Mouse (Mus musculus) lung, embryonic 14.5 days (tissue): Measurements from ENCODE around the gene Lrpprc. TPM values are rescaled to one million over a fixed set of nuclear protein-coding genes. Genes with fewer than 3 reads are reported as not detected.

Experiments used
- ATAC-seq: fragments of 200-750 bp; cut with Nextera tagmentation; 2 replicates; pipeline ENCODE4 v1.8.0; 2017; ENCODE audit warnings: mild to moderate bottlenecking, moderate TSS enrichment, moderate library complexity; ENCODE audit not compliant: insufficient read depth
- DNase-seq: peaks from one replicate; pipeline ENCODE4 v3.0.0-alpha.2; 2015
- H3K27ac ChIP-seq: fragments of 300-500 bp; sonication (generic); 2 replicates; pipeline ENCODE4 v1.5.1; 2014; ENCODE audit warnings: low read depth, mild to moderate bottlenecking, moderate library complexity
- H3K27me3 ChIP-seq: fragments of 300-500 bp; sonication (generic); 2 replicates; pipeline ENCODE4 v1.6.1; 2014; ENCODE audit warnings: low read length, control low read depth; ENCODE audit not compliant: insufficient read depth
- H3K36me3 ChIP-seq: fragments of 300-500 bp; sonication (generic); 2 replicates; pipeline ENCODE4 v1.6.1; 2014; ENCODE audit warnings: control low read depth; ENCODE audit not compliant: insufficient read depth
- H3K4me1 ChIP-seq: fragments of 300-500 bp; sonication (generic); 2 replicates; pipeline ENCODE4 v1.6.1; 2014; ENCODE audit warnings: antibody characterized with exemption, control low read depth; ENCODE audit not compliant: insufficient read depth
- H3K4me2 ChIP-seq: fragments of 300-500 bp; sonication (generic); 2 replicates; pipeline ENCODE4 v1.6.1; 2014; ENCODE audit warnings: mild to moderate bottlenecking
- H3K4me3 ChIP-seq: fragments of 300-500 bp; sonication (generic); 2 replicates; pipeline ENCODE4 v1.5.1; 2014; ENCODE audit warnings: low read depth, low read length
- H3K9ac ChIP-seq: fragments of 300-500 bp; sonication (generic); 2 replicates; pipeline ENCODE4 v1.6.1; 2014
- H3K9me3 ChIP-seq: fragments of 300-500 bp; sonication (generic); 2 replicates; pipeline ENCODE4 v1.6.1; 2016; ENCODE audit warnings: low read depth, low read length, control low read depth
- CTCF ChIP-seq: IDR thresholded peaks from 2 replicates; pipeline ENCODE4 v1.5.1; 2016; ENCODE audit warnings: antibody characterized with exemption, low read depth
- WGBS: fragments of 180-500 bp; shearing (Covaris S2); extraction: QIAGEN DNeasy Blood & Tissue Kit; methylation state at CpG from one replicate; pipeline ENCODE4 v1.1.7; 2014; 5-methylcytosine and 5-hydroxymethylcytosine counted together
- polyA plus RNA-seq: library from polyadenylated mRNA; unstranded; fragments of >200 nt; fragmentation: Nextera tagmentation; extraction: Ambion mirVana; gene quantifications from 2 replicates; pipeline ENCODE4 v1.2.1, GENCODE M21; 2014

The Lrpprc gene
- polyA plus RNA-seq, 1 experiment from 2014 or later: 48.6 TPM

DNA sequence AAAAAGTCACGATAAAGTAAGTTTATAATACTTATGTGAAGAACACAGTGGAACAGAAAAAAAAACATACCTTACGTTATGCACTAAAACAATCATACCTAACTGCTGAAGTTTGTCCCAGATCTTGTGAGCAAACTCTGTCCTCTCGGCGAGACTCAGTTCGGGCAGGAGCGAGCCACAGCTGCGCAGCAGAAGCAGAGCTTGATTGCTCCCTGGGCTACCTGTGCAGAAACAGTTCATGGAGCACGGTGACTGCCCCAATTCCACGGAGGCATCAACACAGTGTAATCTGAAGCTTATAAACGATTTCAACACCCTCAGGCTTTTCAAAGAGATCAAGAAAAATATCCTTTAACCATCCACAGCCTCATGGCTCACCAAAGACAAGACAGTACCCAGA lies 15.3 kb downstream of the Lrpprc start:
- Histone ChIP-seq H3K9ac (no peak overlapping the region), H3K36me3 (peaks cover 34% of the 10 kb centered on the region)
- no peak for TF ChIP-seq CTCF

DNA sequence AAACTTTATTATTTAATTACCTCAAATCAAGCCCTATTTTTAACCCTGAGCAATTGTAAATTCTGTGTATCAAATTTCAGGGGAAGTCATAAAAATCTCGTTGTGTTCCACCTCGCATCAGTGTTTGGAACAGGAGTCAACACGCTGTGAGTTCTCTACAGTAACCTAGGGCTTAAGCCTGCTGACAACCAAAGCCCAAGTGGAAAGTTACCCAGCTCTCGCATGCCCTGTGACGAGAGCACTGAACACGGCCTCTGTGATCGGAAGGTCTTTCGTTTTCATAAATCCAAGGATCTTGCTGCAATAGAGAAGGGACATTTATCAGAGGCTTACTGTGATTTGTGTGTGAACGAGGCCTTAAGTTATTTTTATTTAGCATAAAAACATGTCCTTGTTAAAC lies 18.7 kb downstream of the Lrpprc start:
- TF ChIP-seq CTCF: no peak
- ATAC-seq: no peak
- Histone ChIP-seq H3K9ac (no peak overlapping the region), H3K4me1 (no peaks in the 10 kb centered on the region), H3K27ac (no peak overlapping the region), H3K36me3 (peaks cover 61% of the 10 kb centered on the region), H3K4me2 (no peak overlapping the region), H3K27me3 (no peaks in the 10 kb centered on the region), H3K9me3 (no peaks in the 10 kb centered on the region), H3K4me3 (no peak overlapping the region)
- no peak for DNase-seq
- 93% methylated on average over 9 of the region's 9 CpGs for WGBS

More for the DNA sequence above, 15.3 kb downstream of the Lrpprc start:
- Histone ChIP-seq H3K27me3 (no peaks in the 10 kb centered on the region), H3K4me2 (no peak overlapping the region), H3K4me3 (no peak overlapping the region), H3K9me3 (no peaks in the 10 kb centered on the region), H3K27ac (no peak overlapping the region), H3K4me1 (no peaks in the 10 kb centered on the region)
- 88% methylated on average over 10 of the region's 10 CpGs for WGBS
- DNase-seq: no peak
- no peak for ATAC-seq

DNA sequence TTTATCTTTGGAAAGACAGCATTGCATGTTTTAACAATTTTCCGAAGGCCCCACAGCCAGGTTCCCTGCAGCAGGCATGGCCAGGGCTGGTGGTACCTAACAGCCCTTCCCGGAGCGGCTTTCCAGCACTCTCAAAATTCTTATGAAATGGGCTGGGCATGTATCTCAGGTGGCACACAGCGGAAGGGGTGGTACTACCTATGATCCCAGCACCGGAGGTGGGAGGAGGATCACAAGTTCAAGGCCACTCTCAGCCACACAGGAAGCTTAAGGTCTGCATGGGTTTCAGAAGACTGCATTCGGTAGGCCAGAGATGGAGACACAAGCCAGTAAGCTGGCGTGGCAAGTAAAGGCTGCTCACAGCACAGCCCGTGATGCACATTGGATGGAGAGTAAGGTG lies 31.6 kb downstream of the Lrpprc start:
- H3K27me3 ChIP-seq: no peaks in the 10 kb centered on the region
- no peak for TF ChIP-seq CTCF
- 81% methylated on average over 8 of the region's 8 CpGs for whole genome bisulfite sequencing
- no peak overlapping the region for H3K9ac ChIP-seq
- no peak overlapping the region for H3K27ac ChIP-seq
- no peak overlapping the region for H3K4me3 ChIP-seq
- H3K4me1 ChIP-seq: no peaks in the 10 kb centered on the region
- no peak for DNase-seq
- no peak overlapping the region for H3K4me2 ChIP-seq
- peaks cover 27% of the 10 kb centered on the region for H3K36me3 ChIP-seq
- no peak for ATAC-seq
- no peaks in the 10 kb centered on the region for H3K9me3 ChIP-seq

- Histone ChIP-seq H3K36me3 (peaks cover 26% of the 10 kb centered on the region), H3K27ac (no peak overlapping the region), H3K9me3 (no peaks in the 10 kb centered on the region), H3K4me2 (no peak overlapping the region), H3K9ac (no peak overlapping the region), H3K27me3 (no peaks in the 10 kb centered on the region), H3K4me3 (no peak overlapping the region), H3K4me1 (no peaks in the 10 kb centered on the region)
- TF ChIP-seq CTCF: no peak
- no peak for DNase-seq
- no peak; the same call in 1 of the 2 replicates for ATAC-seq
- 37% methylated on average over 10 of the region's 10 CpGs for WGBS
Observed at GRCm38 (mm10) chr17:84758374-84758773, 32.2 kb downstream of the Lrpprc start.

- Histone ChIP-seq H3K27ac (no peak overlapping the region), H3K36me3 (peaks cover 23% of the 10 kb centered on the region; the same call in 1 of the 2 replicates), H3K4me3 (no peak overlapping the region), H3K4me1 (no peaks in the 10 kb centered on the region), H3K4me2 (no peak overlapping the region), H3K9me3 (no peaks in the 10 kb centered on the region), H3K27me3 (no peaks in the 10 kb centered on the region), H3K9ac (no peak overlapping the region)
- TF ChIP-seq CTCF: peak; percentile 28; the same call in 1 of the 2 replicates
- DNase-seq (peak; percentile 60), ATAC-seq (no peak)
- WGBS: 67% methylated on average over 2 of the region's 2 CpGs
Observed at GRCm38 (mm10) chr17:84756090-84756489, 34.5 kb downstream of the Lrpprc start.

GRCm38 (mm10) chr17:84753489-84753888 lies 37.1 kb downstream of the Lrpprc start:
- Histone ChIP-seq H3K9me3 (no peaks in the 10 kb centered on the region), H3K27me3 (no peaks in the 10 kb centered on the region), H3K4me3 (no peak overlapping the region), H3K9ac (no peak overlapping the region), H3K4me1 (no peaks in the 10 kb centered on the region), H3K27ac (no peak overlapping the region), H3K4me2 (no peak overlapping the region), H3K36me3 (peaks cover 29% of the 10 kb centered on the region; the same call in 1 of the 2 replicates)
- no peak for TF ChIP-seq CTCF
- 77% methylated on average over 5 of the region's 5 CpGs for WGBS
- ATAC-seq (no peak), DNase-seq (no peak)

GRCm38 (mm10) chr17:84752286-84752685 lies 38.3 kb downstream of the Lrpprc start:
- Histone ChIP-seq H3K36me3 (peaks cover 38% of the 10 kb centered on the region; the same call in 1 of the 2 replicates), H3K4me3 (no peak overlapping the region), H3K9me3 (no peaks in the 10 kb centered on the region), H3K27me3 (no peaks in the 10 kb centered on the region), H3K4me1 (no peaks in the 10 kb centered on the region), H3K9ac (no peak overlapping the region), H3K4me2 (no peak overlapping the region), H3K27ac (no peak overlapping the region)
- no peak for DNase-seq
- ATAC-seq: no peak
- 76% methylated on average over 2 of the region's 2 CpGs for WGBS
- TF ChIP-seq CTCF: no peak

GRCm38 (mm10) chr17:84751630-84752191 lies 38.9 kb downstream of the Lrpprc start:
- peaks cover 40% of the 10 kb centered on the region; the same call in 1 of the 2 replicates for H3K36me3 ChIP-seq

More at GRCm38 (mm10) chr17:84751630-84752191, 38.9 kb downstream of the Lrpprc start:
- ATAC-seq (no peak), DNase-seq (no peak)
- H3K4me3 ChIP-seq: no peak overlapping the region
- H3K4me2 ChIP-seq: no peak overlapping the region
- TF ChIP-seq CTCF: no peak
- WGBS: 67% methylated on average over 8 of the region's 8 CpGs
- no peak overlapping the region for H3K27ac ChIP-seq
- H3K9me3 ChIP-seq: no peaks in the 10 kb centered on the region
- no peaks in the 10 kb centered on the region for H3K27me3 ChIP-seq
- no peaks in the 10 kb centered on the region for H3K4me1 ChIP-seq
- no peak overlapping the region for H3K9ac ChIP-seq
